10 mouse cellular contexts compared by ENCODE assay signal in the genomic region with DNA sequence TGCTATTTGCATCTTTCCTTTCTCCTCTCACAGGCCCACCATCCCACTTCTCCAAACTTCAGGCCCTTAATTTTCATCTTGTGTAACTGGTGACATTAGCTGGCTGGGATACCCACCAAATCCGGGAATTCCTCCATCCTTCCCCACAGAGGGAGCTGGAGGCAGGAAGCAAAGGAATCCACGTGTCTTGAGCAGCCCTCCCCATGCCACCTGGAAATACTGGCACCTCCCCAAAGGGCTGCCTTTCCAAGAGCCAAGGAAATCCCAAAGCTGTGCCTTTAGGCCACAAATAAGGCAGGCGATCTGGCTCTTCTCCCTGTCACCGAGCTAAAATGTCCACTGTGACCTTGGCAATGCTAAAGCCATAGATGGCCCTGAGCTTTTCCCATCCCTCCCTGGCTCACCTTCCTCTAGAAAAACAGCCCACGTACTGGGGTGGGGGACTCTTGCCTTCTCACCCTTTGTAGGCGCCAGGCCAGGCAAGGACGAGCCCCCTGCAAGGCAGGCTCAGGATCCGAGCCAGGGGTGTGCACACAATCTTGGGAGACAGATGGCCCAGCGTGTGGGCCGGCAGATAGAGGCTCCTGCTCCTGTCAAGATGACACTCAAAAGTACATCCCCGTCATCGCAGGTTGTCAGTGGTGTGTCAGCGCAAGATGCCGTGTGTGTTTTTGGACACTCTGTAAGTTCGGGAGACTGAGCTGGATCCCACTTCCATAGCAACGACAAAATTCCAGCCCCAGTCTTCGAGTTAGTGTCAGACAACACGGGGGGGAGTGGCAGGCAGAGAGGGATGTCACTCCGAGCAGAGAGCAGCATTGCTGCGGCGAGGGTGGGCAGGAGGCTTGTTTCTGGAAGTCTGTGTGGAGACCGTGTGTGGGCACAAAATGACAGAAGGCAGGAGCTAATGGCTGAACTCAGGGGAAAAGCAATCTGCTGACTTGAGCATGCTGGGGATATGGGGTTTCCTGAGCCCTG.
DNase-seq lines count a peak whose midpoint lies in the region; ATAC-seq lines count a peak whose summit lies in the region.
"Had no signal": no experiment of that assay in that cellular context is flagged by ENCODE, and none has a peak within 500 bp of the region (broad histone marks: within the 10 kb centered on the region; RNA-seq: fewer than 3 reads in every experiment).

No protein-coding gene starts in this region.

- WGBS in forebrain, embryonic 14.5 days: 59% methylated on average over 22 of the region's 22 CpGs
- 85% methylated on average over 22 of the region's 22 CpGs for WGBS in forebrain, embryonic 10.5 days

- no peak overlapping the region for H3K9ac ChIP-seq in forebrain, embryonic 14.5 days (ENCODE audit: low read length)
- H3K9ac ChIP-seq: embryonic facial prominence, embryonic 15.5 days; liver, embryonic 12.5 days had no signal

- intact Hi-C loops in left cerebral cortex, postnatal 10 days (cut with DNase I): no loop called here

- ATAC-seq in forebrain, embryonic 14.5 days: peak; percentile 92
- no peak for ATAC-seq in megakaryocyte, adult 5-6 weeks (ENCODE audit: poor library complexity, severe bottlenecking)
- ATAC-seq: liver, embryonic 12.5 days had no signal

- no peaks in the 10 kb centered on the region for H3K9me3 ChIP-seq in forebrain, embryonic 14.5 days (replicated peaks; ENCODE audit: control insufficient read depth, low read length)
- no peaks in the 10 kb centered on the region for H3K9me3 ChIP-seq in forebrain, embryonic 10.5 days
- H3K9me3 ChIP-seq: embryonic facial prominence, embryonic 15.5 days; liver, embryonic 12.5 days had no signal

- DNase-seq in forebrain, embryonic 14.5 days (ENCODE audit: low spot score): peak; percentile 85
- no peak for DNase-seq in forebrain, embryonic 10.5 days (ENCODE audit: extremely low spot score, low spot score)
- peak; percentile 91 for DNase-seq in cerebellum, adult 11 months
- peak; percentile 72 to 73 for DNase-seq in frontal cortex, postnatal 36 days (ENCODE audit: low spot score in 2 of 2)
- DNase-seq in left cerebral cortex, postnatal 10 days (ENCODE audit: extremely low spot score in 1 of 2, low spot score in 2 of 2): peak; percentile 43 to 51
- DNase-seq in B cell, adult 2 months: no peak
- no peak for DNase-seq in lung, adult 18-20 months

- H3K27ac ChIP-seq in forebrain, embryonic 14.5 days (ENCODE audit: low read depth, low read length): peak overlapping the region; percentile 27; the same call in 1 of the 2 replicates
- no peak overlapping the region for H3K27ac ChIP-seq in forebrain, embryonic 10.5 days
- H3K27ac ChIP-seq: embryonic facial prominence, embryonic 15.5 days; liver, embryonic 12.5 days had no signal

- H3K27me3 ChIP-seq in forebrain, embryonic 14.5 days (replicated peaks; ENCODE audit: control insufficient read depth, insufficient read depth, low read length): no peaks in the 10 kb centered on the region
- H3K27me3 ChIP-seq in forebrain, embryonic 10.5 days (ENCODE audit: poor library complexity, severe bottlenecking): no peaks in the 10 kb centered on the region
- H3K27me3 ChIP-seq: embryonic facial prominence, embryonic 15.5 days; liver, embryonic 12.5 days had no signal

- H3K36me3 ChIP-seq in forebrain, embryonic 14.5 days (ENCODE audit: control insufficient read depth, insufficient read depth, low read length): no peaks in the 10 kb centered on the region
- H3K36me3 ChIP-seq in forebrain, embryonic 10.5 days (replicated peaks): no peaks in the 10 kb centered on the region
- H3K36me3 ChIP-seq: embryonic facial prominence, embryonic 15.5 days; liver, embryonic 12.5 days had no signal

- no peaks in the 10 kb centered on the region for H3K4me1 ChIP-seq in forebrain, embryonic 14.5 days (ENCODE audit: control insufficient read depth, insufficient read depth, low read length)
- H3K4me1 ChIP-seq in forebrain, embryonic 10.5 days: no peaks in the 10 kb centered on the region

- no peak overlapping the region for H3K4me3 ChIP-seq in forebrain, embryonic 14.5 days (ENCODE audit: low read depth, low read length)
- no peak overlapping the region for H3K4me3 ChIP-seq in forebrain, embryonic 10.5 days
- H3K4me3 ChIP-seq: embryonic facial prominence, embryonic 15.5 days; liver, embryonic 12.5 days had no signal

- H3K4me2 ChIP-seq in forebrain, embryonic 14.5 days (ENCODE audit: low read length): no peak overlapping the region
- H3K4me2 ChIP-seq: embryonic facial prominence, embryonic 15.5 days; liver, embryonic 12.5 days had no signal

Comparison
In these comparisons a context has a peak if more than half of its experiments do, and no peak if none do; other contexts are left out.
1. DNase-seq: peak in forebrain, embryonic 14.5 days (single experiment), cerebellum, adult 11 months (single experiment), frontal cortex, postnatal 36 days (2 of 2) and left cerebral cortex, postnatal 10 days (2 of 2); none in forebrain, embryonic 10.5 days (single experiment), B cell, adult 2 months (0 of 2) and lung, adult 18-20 months (0 of 2).